ENCODE assay signal across 7 mouse cellular contexts in genomic region chr4:147275773-147276140, GRCm38 (mm10). TPM values are rescaled to one million over a fixed set of nuclear protein-coding genes. Genes with fewer than 3 reads are reported as not detected.
A peak's percentile ranks its signal among the peaks of the same experiment; 100 is the strongest.
DNase-seq lines count a peak whose midpoint lies in the region; ATAC-seq lines count a peak whose summit lies in the region.
"Not testable (repeated sequence)": the region's sequence is repeated elsewhere in the genome, so short reads cannot be mapped to it uniquely, and the experiment has no call there.

No protein-coding gene starts in this region.

- not testable (repeated sequence) for H3K9ac ChIP-seq in embryonic facial prominence, embryonic 12.5 days; hindbrain, embryonic 12.5 days; kidney, embryonic 15.5 days; liver, embryonic 13.5 days; midbrain, embryonic 13.5 days (replicated peaks); stomach, embryonic 15.5 days

- H3K36me3 ChIP-seq in embryonic facial prominence, embryonic 12.5 days; hindbrain, embryonic 12.5 days; kidney, embryonic 15.5 days; liver, embryonic 13.5 days; midbrain, embryonic 13.5 days; stomach, embryonic 15.5 days: not testable (repeated sequence)

- H3K27ac ChIP-seq in embryonic facial prominence, embryonic 12.5 days; hindbrain, embryonic 12.5 days; kidney, embryonic 15.5 days; liver, embryonic 13.5 days; midbrain, embryonic 13.5 days; stomach, embryonic 15.5 days: not testable (repeated sequence)

- 24% methylated on average over 54 of the region's 54 CpGs for WGBS in embryonic facial prominence, embryonic 12.5 days
- WGBS in hindbrain, embryonic 12.5 days, result 27% methylated on average over 54 of the region's 54 CpGs
- WGBS in kidney, embryonic 15.5 days, result 24% methylated on average over 53 of the region's 54 CpGs
- WGBS in liver, embryonic 13.5 days (ENCODE audit: insufficient replicate concordance), result 22% methylated on average over 54 of the region's 54 CpGs
- WGBS in midbrain, embryonic 13.5 days, result 29% methylated on average over 54 of the region's 54 CpGs
- WGBS in stomach, embryonic 15.5 days, result 28% methylated on average over 54 of the region's 54 CpGs

- not testable (repeated sequence) for H3K27me3 ChIP-seq in embryonic facial prominence, embryonic 12.5 days; hindbrain, embryonic 12.5 days; kidney, embryonic 15.5 days; liver, embryonic 13.5 days; midbrain, embryonic 13.5 days; stomach, embryonic 15.5 days (replicated peaks)

- peak overlapping the region; percentile 20 for H3K4me3 ChIP-seq in embryonic facial prominence, embryonic 12.5 days
- peak overlapping the region; percentile 21 for H3K4me3 ChIP-seq in hindbrain, embryonic 12.5 days
- peak overlapping the region; percentile 29 for H3K4me3 ChIP-seq in kidney, embryonic 15.5 days (replicated peaks)
- H3K4me3 ChIP-seq in liver, embryonic 13.5 days (replicated peaks), result peak overlapping the region; percentile 19; the same call in 1 of the 2 replicates
- H3K4me3 ChIP-seq in midbrain, embryonic 13.5 days (replicated peaks), result peak overlapping the region; percentile 18; the same call in 1 of the 2 replicates
- H3K4me3 ChIP-seq in stomach, embryonic 15.5 days (replicated peaks), result peak overlapping the region; percentile 9; the same call in 1 of the 2 replicates

- H3K4me2 ChIP-seq in embryonic facial prominence, embryonic 12.5 days (replicated peaks), result peak overlapping the region; percentile 37
- peak overlapping the region; percentile 41 for H3K4me2 ChIP-seq in hindbrain, embryonic 12.5 days (replicated peaks)
- H3K4me2 ChIP-seq in kidney, embryonic 15.5 days, result peak overlapping the region; percentile 51
- H3K4me2 ChIP-seq in liver, embryonic 13.5 days, result peak overlapping the region; percentile 46
- peak overlapping the region; percentile 26 for H3K4me2 ChIP-seq in midbrain, embryonic 13.5 days (replicated peaks)
- H3K4me2 ChIP-seq in stomach, embryonic 15.5 days, result peak overlapping the region; percentile 40

- not testable (repeated sequence) for ATAC-seq in embryonic facial prominence, embryonic 12.5 days (ENCODE audit: insufficient number of reproducible peaks, insufficient read depth, low FRiP score, low TSS enrichment); hindbrain, embryonic 12.5 days (ENCODE audit: low FRiP score); kidney, embryonic 15.5 days (replicated peaks; ENCODE audit: low FRiP score); liver, embryonic 13.5 days (ENCODE audit: low read depth); stomach, embryonic 15.5 days (ENCODE audit: insufficient read depth, low FRiP score, low read depth)
- ATAC-seq in midbrain, embryonic 13.5 days, result 0 out of 2 replicates have a peak, but pooled peaks have one; percentile 40

- peak; percentile 78 for DNase-seq in heart, adult 11 months
- DNase-seq in liver, embryonic 13.5 days, result not testable (repeated sequence)

- H3K9me3 ChIP-seq in embryonic facial prominence, embryonic 12.5 days, result peaks cover 29% of the 10 kb centered on the region
- peaks cover 38% of the 10 kb centered on the region for H3K9me3 ChIP-seq in hindbrain, embryonic 12.5 days (replicated peaks)
- H3K9me3 ChIP-seq in kidney, embryonic 15.5 days (replicated peaks), result peaks cover 23% of the 10 kb centered on the region
- H3K9me3 ChIP-seq in liver, embryonic 13.5 days (replicated peaks), result peaks cover 15% of the 10 kb centered on the region
- peaks cover 32% of the 10 kb centered on the region for H3K9me3 ChIP-seq in midbrain, embryonic 13.5 days
- not testable (repeated sequence) for H3K9me3 ChIP-seq in stomach, embryonic 15.5 days

- not testable (repeated sequence) for H3K4me1 ChIP-seq in embryonic facial prominence, embryonic 12.5 days; hindbrain, embryonic 12.5 days; kidney, embryonic 15.5 days; liver, embryonic 13.5 days (replicated peaks); midbrain, embryonic 13.5 days (replicated peaks); stomach, embryonic 15.5 days

RNA-seq across cellular contexts. Expression of gene Zfp988, which starts 29.7 kb away (rescaled TPM):
- 0.13 TPM in 1 of 2 replicates, not detected in the other for polyA plus RNA-seq in embryonic facial prominence, embryonic 12.5 days (2016; fragmentation: Nextera tagmentation; extraction: Ambion mirVana)
- 0.08 TPM in 1 of 2 replicates, not detected in the other for polyA plus RNA-seq in hindbrain, embryonic 12.5 days (2016; fragmentation: Nextera tagmentation; extraction: Ambion mirVana)
- 0.23 and 0.31 TPM in 2 replicates for polyA plus RNA-seq in kidney, embryonic 15.5 days (2015; fragmentation: Nextera tagmentation; extraction: Ambion mirVana)
- 0.12 and 0.15 TPM in 2 replicates for polyA plus RNA-seq in liver, embryonic 13.5 days (2015; fragmentation: Nextera tagmentation; extraction: Ambion mirVana)
- 0.14 TPM in 1 of 2 replicates, not detected in the other for polyA plus RNA-seq in midbrain, embryonic 13.5 days (2015; fragmentation: Nextera tagmentation; extraction: Ambion mirVana)
- 0.14 and 0.37 TPM in 2 replicates for polyA plus RNA-seq in stomach, embryonic 15.5 days (2015; fragmentation: Nextera tagmentation; extraction: Ambion mirVana)
